Mouse (Mus musculus) CH12.LX (cell line): ENCODE data around the gene Kcnh5. TPM values are rescaled to one million over a fixed set of nuclear protein-coding genes. Genes with fewer than 3 reads are reported as not detected.

Experiments
- DNase-seq: peaks from one replicate; pipeline ENCODE4 v3.0.0-alpha.2; 2013; ENCODE audit errors: extremely low read depth
- H3K27ac ChIP-seq: 2 replicates; pipeline ENCODE4 v1.5.1; 2012; ENCODE audit warnings: low read depth, mild to moderate bottlenecking, control low read depth, moderate library complexity; ENCODE audit not compliant: insufficient read depth
- H3K27me3 ChIP-seq: replicated peaks from 2 replicates; pipeline ENCODE3; 2012; ENCODE audit warnings: inconsistent platforms
- H3K36me3 ChIP-seq, 2 experiments: replicated peaks in 1 of 2; 2 replicates each; pipeline versions ENCODE3 to v1.6.1; 2012; ENCODE audit warnings: inconsistent platforms in 1 of 2, low read length in 1 of 2, mild to moderate bottlenecking in 1 of 2, mixed read lengths in 1 of 2, moderate library complexity in 1 of 2; ENCODE audit not compliant: control insufficient read depth in 1 of 2, insufficient read depth in 1 of 2
- H3K4me1 ChIP-seq, 2 experiments: 2 replicates each; pipeline ENCODE4 v1.6.1; 2012; ENCODE audit warnings: inconsistent platforms in 1 of 2, moderate library complexity in 1 of 2; ENCODE audit not compliant: insufficient read depth in 2 of 2, control insufficient read depth in 1 of 2
- H3K4me2 ChIP-seq: 2 replicates; pipeline ENCODE4 v1.6.1; 2012; ENCODE audit warnings: low read depth, mild to moderate bottlenecking, control low read depth; ENCODE audit not compliant: poor library complexity, insufficient read depth, severe bottlenecking
- H3K4me3 ChIP-seq, 3 experiments: fragments of 150-350 bp in 1 of 3; sonication (generic) in 1 of 3; replicated peaks in 1 of 3; 2 replicates each; pipeline versions ENCODE3 to v1.5.1; 2011 to 2012; ENCODE audit warnings: low read depth in 2 of 3, low read length in 2 of 3, mild to moderate bottlenecking in 2 of 3, moderate library complexity in 2 of 3, control low read depth in 1 of 3, improper control_type of control experiment in 1 of 3, inconsistent platforms in 1 of 3, mixed read lengths in 1 of 3; ENCODE audit not compliant: poor library complexity in 1 of 3
- H3K79me2 ChIP-seq: replicated peaks from 2 replicates; pipeline ENCODE4 v1.6.1; 2012; ENCODE audit warnings: mild to moderate bottlenecking, moderate library complexity; ENCODE audit not compliant: control insufficient read depth, poor library complexity, insufficient read depth, severe bottlenecking; ENCODE audit errors: extremely low read depth
- H3K9ac ChIP-seq: 2 replicates; pipeline ENCODE4 v1.6.1; 2012; ENCODE audit warnings: low read depth, mild to moderate bottlenecking, control low read depth, moderate library complexity; ENCODE audit not compliant: insufficient read depth
- H3K9me3 ChIP-seq: replicated peaks from 2 replicates; pipeline ENCODE3; 2012; ENCODE audit warnings: low read length, inconsistent platforms, mixed read lengths
- BHLHE40 ChIP-seq: IDR thresholded peaks from 2 replicates; pipeline ENCODE4 v1.6.1; 2011; ENCODE audit warnings: mild to moderate bottlenecking, low read depth, low read length, improper control_type of control experiment
- CHD1 ChIP-seq: IDR thresholded peaks from 2 replicates; pipeline ENCODE4 v1.6.1; 2012; ENCODE audit warnings: low read depth, low read length, improper control_type of control experiment, inconsistent platforms
- CHD2 ChIP-seq: IDR thresholded peaks from 2 replicates; pipeline ENCODE4 v1.6.1; 2011; ENCODE audit warnings: low read length, improper control_type of control experiment
- CTCF ChIP-seq, 2 experiments: IDR thresholded peaks in 1 of 2; conservative IDR thresholded peaks in 1 of 2; 2 replicates each; pipeline ENCODE4 v1.5.1; 2011 to 2012; ENCODE audit warnings: low read depth in 2 of 2, low read length in 2 of 2, improper control_type of control experiment in 1 of 2, inconsistent platforms in 1 of 2, mild to moderate bottlenecking in 1 of 2, moderate library complexity in 1 of 2
- EP300 ChIP-seq: IDR thresholded peaks from 2 replicates; pipeline ENCODE4 v1.6.1; 2011; ENCODE audit warnings: low read length, improper control_type of control experiment
- HCFC1 ChIP-seq: IDR thresholded peaks from 2 replicates; pipeline ENCODE4 v1.6.1; 2012; ENCODE audit warnings: low read depth, mild to moderate bottlenecking, inconsistent platforms, low read length, improper control_type of control experiment
- IRF4 ChIP-seq: IDR thresholded peaks from 2 replicates; pipeline ENCODE4 v1.6.1; 2014; ENCODE audit warnings: low read depth, mild to moderate bottlenecking, inconsistent platforms, low read length, improper control_type of control experiment
- JUN ChIP-seq: IDR thresholded peaks from 2 replicates; pipeline ENCODE4 v1.6.1; 2011; ENCODE audit warnings: low read depth, mild to moderate bottlenecking, low read length, improper control_type of control experiment, moderate library complexity; ENCODE audit not compliant: insufficient read depth
- KAT2A ChIP-seq: IDR thresholded peaks from 2 replicates; pipeline ENCODE4 v1.6.1; 2012; ENCODE audit warnings: low read length, improper control_type of control experiment, inconsistent platforms; ENCODE audit not compliant: insufficient replicate concordance
- MAZ ChIP-seq: IDR thresholded peaks from 2 replicates; pipeline ENCODE4 v1.6.1; 2012; ENCODE audit warnings: low read depth, mild to moderate bottlenecking, inconsistent platforms, low read length, improper control_type of control experiment, moderate library complexity
- NRF1 ChIP-seq: IDR thresholded peaks from 2 replicates; pipeline ENCODE4 v1.6.1; 2014; ENCODE audit warnings: low read depth, mild to moderate bottlenecking, inconsistent platforms, low read length, improper control_type of control experiment, moderate library complexity
- RCOR1 ChIP-seq: conservative IDR thresholded peaks from 2 replicates; pipeline ENCODE4 v1.6.1; 2012; ENCODE audit warnings: low read depth, mild to moderate bottlenecking, inconsistent platforms, low read length, improper control_type of control experiment
- SIN3A ChIP-seq: IDR thresholded peaks from 2 replicates; pipeline ENCODE4 v1.6.1; 2012; ENCODE audit warnings: low read length, improper control_type of control experiment, inconsistent platforms
- SMC3 ChIP-seq: IDR thresholded peaks from 2 replicates; pipeline ENCODE4 v1.6.1; 2011; ENCODE audit warnings: low read depth, low read length, improper control_type of control experiment
- TCF12 ChIP-seq: IDR thresholded peaks from 2 replicates; pipeline ENCODE4 v1.6.1; 2014; ENCODE audit warnings: low read depth, mild to moderate bottlenecking, inconsistent platforms, low read length, improper control_type of control experiment
- ZC3H11A ChIP-seq: IDR thresholded peaks from 2 replicates; pipeline ENCODE4 v1.6.1; 2012; ENCODE audit warnings: low read depth, mild to moderate bottlenecking, inconsistent platforms, low read length, improper control_type of control experiment
- ZKSCAN1 ChIP-seq: IDR thresholded peaks from 2 replicates; pipeline ENCODE4 v1.6.1; 2012; ENCODE audit warnings: low read depth, inconsistent platforms, low read length, improper control_type of control experiment, borderline replicate concordance
- dilution Hi-C: fragments of 300-500 bp; cut with MboI; formaldehyde crosslinking; loops from 2 replicates; pipeline ENCODE4 v1.14.3; 2020; ENCODE audit warnings: low sequenced_read_pairs; ENCODE audit not compliant: extremely low pct_unique_long_range_greater_than_20kb, extremely low pct_ligation_motif_present
- in situ Hi-C: fragments of 300-500 bp; cut with MboI; formaldehyde crosslinking; loops from 3 replicates; pipeline ENCODE4 v1.14.3; 2019; ENCODE audit warnings: low sequenced_read_pairs, low pct_ligation_motif_present, low pct_unique_long_range_greater_than_20kb, mixed read lengths
- polyA plus RNA-seq: library from polyadenylated mRNA; unstranded; fragments of >175 nt; gene quantifications from 2 replicates; pipeline ENCODE4 v1.2.1, GENCODE M21; 2012; ENCODE audit warnings: low read depth; ENCODE audit not compliant: insufficient read length
- total RNA-seq, 2 experiments: library from RNA; depleted of rRNA; stranded (reverse); fragments of 300-350 nt in 1 of 2; fragments of >200 nt in 1 of 2; gene quantifications; 2 replicates each; pipeline ENCODE4 v1.2.3; 2012 to 2014

The Kcnh5 gene
- 0.04 and 0.08 TPM in 2 replicates for total RNA-seq (2012; rRNA removed)
- total RNA-seq (2014; rRNA removed): not detected in 2 replicates
- polyA plus RNA-seq: not detected in 2 replicates

DNA sequence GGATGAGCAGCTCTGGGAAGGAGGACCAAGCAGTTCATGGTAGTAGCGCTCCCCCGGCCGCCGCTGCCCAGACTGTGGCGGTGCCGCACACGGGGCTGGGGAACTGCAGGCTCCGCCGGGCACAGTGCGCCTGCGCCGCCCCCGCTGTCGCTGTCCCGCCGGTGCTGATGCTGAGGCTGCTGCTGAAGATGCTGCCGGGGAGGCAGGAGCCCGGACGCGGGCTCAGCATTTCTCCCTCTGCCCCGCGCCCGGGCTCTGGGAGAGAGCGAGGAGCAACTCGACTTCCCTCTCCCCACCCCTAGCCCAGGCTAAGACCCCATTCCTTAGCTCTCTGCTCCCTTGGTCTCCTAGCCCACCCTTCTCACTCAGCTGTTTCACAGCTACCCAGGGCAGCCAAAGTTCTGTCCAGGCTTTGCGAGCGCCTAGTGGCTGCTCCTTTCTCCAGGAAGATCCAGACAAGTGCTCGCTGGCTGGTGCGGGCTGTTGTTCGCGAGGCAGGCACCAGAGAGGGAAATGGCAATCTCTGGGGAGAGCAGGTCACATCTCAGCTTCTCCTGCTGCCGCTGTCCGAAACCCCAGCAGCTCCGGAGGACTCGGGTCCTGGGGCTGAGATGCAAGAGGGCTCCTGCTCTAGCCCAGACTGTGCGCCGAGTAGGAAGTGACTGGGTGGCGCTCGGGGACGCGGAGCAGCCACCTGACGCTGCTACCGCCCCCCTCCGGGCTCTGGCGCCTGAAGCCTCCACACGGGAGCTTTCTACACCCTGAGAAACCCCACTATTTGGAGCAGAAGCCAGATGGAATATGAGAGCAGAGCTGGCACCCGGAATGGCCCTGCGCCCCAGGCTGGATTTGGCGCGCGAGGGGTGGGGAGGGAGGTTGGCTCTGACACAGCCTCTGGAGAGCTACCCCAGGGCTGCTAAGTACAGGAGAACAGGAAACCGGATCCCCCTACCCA is at the start of gene Kcnh5:
Gene Kcnh5 (minus strand): TSS at position 642 of the 955 bp plus-strand sequence.
- no peaks in the 10 kb centered on the region for H3K4me1 ChIP-seq
- H3K9ac ChIP-seq: no peak within 1 kb of the TSS
- dilution Hi-C loops: no loop called here

DNA sequence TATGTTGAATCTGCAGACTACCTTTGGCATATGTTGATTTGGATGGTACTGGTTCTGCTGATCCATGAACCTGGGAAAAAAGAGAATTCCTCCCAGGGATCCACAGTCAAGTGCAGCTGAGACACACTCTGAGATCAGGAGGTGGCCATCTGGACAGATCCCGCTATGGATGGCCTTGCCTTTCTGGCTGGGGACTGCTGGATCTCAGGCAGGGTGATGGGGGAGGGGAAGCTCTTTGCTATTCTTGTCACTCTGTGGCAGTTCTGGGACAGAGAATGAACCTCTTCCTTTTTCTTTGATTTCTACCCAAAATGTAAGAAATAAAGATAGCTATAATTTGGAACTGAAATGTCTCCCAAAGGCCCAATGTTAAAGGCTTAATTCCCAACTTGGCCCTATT is 46.8 kb upstream of the Kcnh5 start:
- Histone ChIP-seq H3K4me2 (no peak overlapping the region), H3K27me3 (no peaks in the 10 kb centered on the region), H3K9ac (no peak overlapping the region), H3K9me3 (no peaks in the 10 kb centered on the region), H3K27ac (no peak overlapping the region), H3K4me3 (no peak overlapping the region), H3K36me3 (no peaks in the 10 kb centered on the region), H3K4me1 (no peaks in the 10 kb centered on the region), H3K79me2 (no peaks in the 10 kb centered on the region)
- in situ Hi-C loops (no loop called here), dilution Hi-C loops (no loop called here)
- no peak for DNase-seq
- TF ChIP-seq ZKSCAN1: no peak
- no peak for TF ChIP-seq SIN3A
- no peak for TF ChIP-seq IRF4
- TF ChIP-seq RCOR1: no peak
- no peak for TF ChIP-seq TCF12
- no peak for TF ChIP-seq KAT2A
- TF ChIP-seq EP300: no peak

More for the DNA sequence above, at the start of gene Kcnh5:
- Histone ChIP-seq H3K4me3 (no peak within 1 kb of the TSS), H3K27ac (no peak within 1 kb of the TSS), H3K79me2 (no peaks in the 10 kb centered on the region), H3K36me3 (no peaks in the 10 kb centered on the region), H3K27me3 (no peaks in the 10 kb centered on the region), H3K4me2 (no peak within 1 kb of the TSS), H3K9me3 (no peaks in the 10 kb centered on the region)
- TF ChIP-seq JUN (no peak), SIN3A (no peak), MAZ (no peak), CTCF (conservative IDR thresholded peaks at IDR 0.05 in 1 of 2, IDR thresholded peaks at IDR 0.05 in 1 of 2; ENCODE audit: low read depth in 2 of 2, low read length in 2 of 2) (no peak), NRF1 (no peak), ZC3H11A (no peak), CHD2 (no peak), BHLHE40 (no peak), RCOR1 (no peak), CHD1 (no peak), HCFC1 (no peak), SMC3 (no peak), ZKSCAN1 (no peak)
- in situ Hi-C loops: no loop called here
- no peak for DNase-seq
